Mouse (Mus musculus): Measurements from ENCODE around the gene Elmo1.
A peak's percentile ranks its signal among the peaks of the same experiment; 100 is the strongest.

Elmo1 gene

DNA sequence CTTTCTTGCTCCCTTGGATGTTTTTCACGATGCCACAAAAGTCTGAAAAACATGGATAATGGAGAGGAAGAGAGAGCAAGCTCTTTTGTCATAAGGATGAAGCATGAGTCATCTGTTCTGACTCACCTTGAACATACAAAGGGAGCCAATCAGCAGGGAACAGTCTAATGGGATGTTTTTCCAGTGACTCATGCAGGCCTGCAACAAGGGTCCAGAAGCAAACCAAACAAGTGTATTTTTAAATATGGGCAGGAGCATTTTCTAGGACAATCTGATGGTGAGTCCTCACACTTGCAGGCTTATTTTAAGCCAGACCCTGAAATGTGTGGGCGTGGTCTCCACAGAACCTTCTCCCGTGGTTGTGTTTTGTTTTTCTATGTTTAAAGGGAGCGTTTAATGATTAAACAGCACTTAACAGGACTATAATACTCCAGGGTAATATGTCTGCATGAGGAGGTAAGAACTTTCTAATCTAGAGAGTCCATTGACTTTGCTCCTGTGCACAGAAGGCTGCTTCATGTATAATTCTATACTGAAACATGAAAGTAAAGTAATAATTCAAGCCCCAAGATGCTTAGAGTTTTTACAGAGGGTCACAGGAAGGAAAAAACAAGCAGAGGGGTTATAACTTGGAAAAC, 342.9 kb downstream of the Elmo1 start:
- H3K27me3 ChIP-seq (ENCODE audit: control insufficient read depth, insufficient read depth, low read length, poor library complexity, severe bottlenecking): no peaks in the 10 kb centered on the region

DNA sequence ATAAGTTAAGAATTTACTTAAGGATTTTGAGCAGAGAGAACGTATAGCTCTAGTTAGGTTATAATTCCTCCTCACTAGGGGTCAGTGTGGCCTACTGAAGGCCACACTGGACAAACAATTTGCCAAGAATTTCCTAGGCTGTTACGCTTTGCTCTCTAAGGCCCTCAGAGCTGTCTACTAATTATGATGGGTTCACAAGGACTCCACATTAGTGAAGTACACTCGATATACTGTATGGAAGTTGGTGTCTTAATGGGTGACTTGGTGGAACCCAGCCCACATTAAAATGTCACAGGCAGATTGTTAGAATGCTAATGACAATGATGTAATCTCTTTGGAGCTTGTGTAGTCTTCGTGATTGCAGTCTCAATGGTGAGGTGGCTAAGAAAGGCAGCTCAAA, 343.7 kb downstream of the Elmo1 start:
- DNase-seq (ENCODE audit: low read depth, low spot score): no peak
- H3K36me3 ChIP-seq (ENCODE audit: control insufficient read depth, insufficient read depth, low read length, poor library complexity, severe bottlenecking): no peaks in the 10 kb centered on the region; the same call in 1 of the 2 replicates
- H3K27me3 ChIP-seq (ENCODE audit: control insufficient read depth, insufficient read depth, low read length, poor library complexity, severe bottlenecking): no peaks in the 10 kb centered on the region

More for the DNA sequence above, 342.9 kb downstream of the Elmo1 start:
- DNase-seq (ENCODE audit: low read depth, low spot score): no peak
- H3K36me3 ChIP-seq (ENCODE audit: control insufficient read depth, insufficient read depth, low read length, poor library complexity, severe bottlenecking): no peaks in the 10 kb centered on the region; the same call in 1 of the 2 replicates

DNA sequence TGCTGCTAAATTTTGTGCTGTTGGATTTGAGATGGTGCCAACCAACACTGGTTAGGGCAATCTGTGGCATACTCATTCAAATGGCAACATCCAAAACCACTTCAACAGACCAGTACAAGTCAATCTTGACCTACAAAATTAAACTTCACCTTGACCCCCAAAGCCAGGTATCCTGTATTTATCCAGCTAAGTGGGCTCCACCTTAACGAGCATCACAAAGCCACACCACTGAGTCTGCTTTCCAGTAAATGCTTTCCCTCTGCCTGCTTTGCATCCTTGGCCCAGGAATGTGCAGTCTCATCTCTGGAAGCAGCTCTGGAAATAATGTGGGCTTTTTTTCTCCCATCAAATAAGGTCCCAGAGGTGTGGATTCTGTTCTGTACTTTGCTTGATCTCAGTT, 349.1 kb downstream of the Elmo1 start:
- no peaks in the 10 kb centered on the region for H3K27me3 ChIP-seq (ENCODE audit: control insufficient read depth, insufficient read depth, low read length, poor library complexity, severe bottlenecking)
- DNase-seq (ENCODE audit: low read depth, low spot score): no peak
- peaks cover 4% of the 10 kb centered on the region; the same call in 1 of the 2 replicates for H3K36me3 ChIP-seq (ENCODE audit: control insufficient read depth, insufficient read depth, low read length, poor library complexity, severe bottlenecking)

DNA sequence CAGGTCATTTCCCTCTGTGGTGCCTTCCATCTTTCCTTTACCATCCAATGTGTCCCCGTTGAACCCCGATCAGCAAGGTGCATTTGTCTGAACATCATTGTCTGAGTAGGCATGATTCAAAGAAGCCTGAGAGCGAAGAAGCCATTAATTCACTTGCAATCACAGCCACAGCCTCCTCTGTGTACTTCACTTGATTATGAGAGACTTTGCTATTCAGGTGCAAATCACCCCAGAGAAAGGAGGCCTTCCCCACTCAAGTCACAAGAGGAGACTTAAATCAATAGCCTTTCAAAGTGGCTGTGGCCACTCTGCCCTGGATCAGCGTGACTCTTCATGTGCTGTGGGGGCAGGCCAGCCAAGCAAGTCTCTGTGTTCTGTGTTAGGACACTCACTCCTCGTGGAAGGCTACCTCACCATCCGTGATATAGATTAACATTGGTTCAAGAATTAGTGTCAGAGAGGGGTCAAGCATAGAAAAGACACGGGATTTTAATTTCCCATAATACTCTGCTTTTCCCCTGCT, 360.5 kb downstream of the Elmo1 start:
- no peak for DNase-seq (ENCODE audit: low read depth, low spot score)
- Histone ChIP-seq H3K27me3 (ENCODE audit: control insufficient read depth, insufficient read depth, low read length, poor library complexity, severe bottlenecking) (no peaks in the 10 kb centered on the region), H3K36me3 (ENCODE audit: control insufficient read depth, insufficient read depth, low read length, poor library complexity, severe bottlenecking) (peaks cover 3% of the 10 kb centered on the region; the same call in 1 of the 2 replicates)

DNA sequence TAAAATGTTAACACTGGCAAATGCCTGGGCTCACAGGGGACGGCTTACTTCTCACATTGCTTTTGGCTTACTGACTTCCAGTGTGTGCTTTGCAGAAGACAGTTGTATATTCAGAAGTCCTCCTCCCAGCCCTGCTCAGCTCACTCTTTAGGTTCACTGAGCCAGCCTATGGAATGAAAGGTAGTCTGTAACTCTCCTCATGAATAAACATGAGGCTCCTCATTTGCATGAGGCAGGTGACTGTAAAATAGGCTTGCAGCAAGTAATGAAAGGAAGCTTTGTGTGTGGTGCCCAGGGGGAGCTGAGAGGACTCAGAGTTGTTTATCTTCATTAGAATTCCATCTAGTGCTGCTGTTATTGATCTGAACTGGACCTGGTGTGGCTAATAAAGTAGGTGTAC, 364.0 kb downstream of the Elmo1 start:
- peak; percentile 3 for DNase-seq (ENCODE audit: low read depth, low spot score)
- H3K27me3 ChIP-seq (ENCODE audit: control insufficient read depth, insufficient read depth, low read length, poor library complexity, severe bottlenecking): no peaks in the 10 kb centered on the region
- H3K36me3 ChIP-seq (ENCODE audit: control insufficient read depth, insufficient read depth, low read length, poor library complexity, severe bottlenecking): peaks cover 3% of the 10 kb centered on the region; the same call in 1 of the 2 replicates

DNA sequence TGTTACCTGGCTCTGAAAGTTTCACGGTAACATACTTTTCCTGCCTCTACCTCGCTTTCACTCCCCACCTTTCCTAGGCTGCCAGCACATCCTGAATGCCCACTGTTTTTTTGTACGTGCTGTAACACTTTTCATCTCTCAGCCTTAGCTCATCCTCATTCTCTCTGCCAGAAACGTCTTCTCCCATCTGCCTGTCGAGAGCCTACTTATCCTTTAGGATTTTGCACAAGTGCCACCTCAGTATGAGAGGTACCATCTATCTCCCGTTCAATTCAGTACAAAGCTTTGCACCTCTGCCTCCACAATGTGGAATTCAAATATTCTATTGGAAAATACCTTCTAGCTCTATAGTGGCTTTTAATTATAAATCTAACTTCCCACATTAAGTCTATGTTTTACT, 369.7 kb downstream of the Elmo1 start:
- no peaks in the 10 kb centered on the region for H3K36me3 ChIP-seq (ENCODE audit: control insufficient read depth, insufficient read depth, low read length, poor library complexity, severe bottlenecking)
- no peak for DNase-seq (ENCODE audit: low read depth, low spot score)
- H3K27me3 ChIP-seq (ENCODE audit: control insufficient read depth, insufficient read depth, low read length, poor library complexity, severe bottlenecking): no peaks in the 10 kb centered on the region

DNA sequence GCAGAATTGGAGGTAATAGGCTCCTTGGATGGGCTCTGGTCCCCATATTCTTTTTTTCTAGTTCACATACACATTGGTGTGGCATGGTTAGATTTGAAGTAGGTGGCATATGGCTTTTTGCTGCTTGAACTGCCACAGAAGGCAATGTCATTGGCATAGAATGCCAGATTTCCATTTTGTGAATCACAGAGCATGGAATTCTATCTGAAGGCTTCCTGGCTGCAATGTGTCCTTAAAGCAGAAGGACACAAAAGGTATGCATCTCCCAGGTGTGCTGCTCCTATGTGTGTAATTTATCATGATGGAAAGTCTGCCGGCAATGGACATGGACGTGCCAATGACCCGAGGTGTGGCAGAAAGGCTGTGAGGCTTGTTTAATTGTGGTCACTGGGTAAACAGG, 371.2 kb downstream of the Elmo1 start:
- DNase-seq (ENCODE audit: low read depth, low spot score): no peak
- no peaks in the 10 kb centered on the region for H3K27me3 ChIP-seq (ENCODE audit: control insufficient read depth, insufficient read depth, low read length, poor library complexity, severe bottlenecking)
- no peaks in the 10 kb centered on the region for H3K36me3 ChIP-seq (ENCODE audit: control insufficient read depth, insufficient read depth, low read length, poor library complexity, severe bottlenecking)

DNA sequence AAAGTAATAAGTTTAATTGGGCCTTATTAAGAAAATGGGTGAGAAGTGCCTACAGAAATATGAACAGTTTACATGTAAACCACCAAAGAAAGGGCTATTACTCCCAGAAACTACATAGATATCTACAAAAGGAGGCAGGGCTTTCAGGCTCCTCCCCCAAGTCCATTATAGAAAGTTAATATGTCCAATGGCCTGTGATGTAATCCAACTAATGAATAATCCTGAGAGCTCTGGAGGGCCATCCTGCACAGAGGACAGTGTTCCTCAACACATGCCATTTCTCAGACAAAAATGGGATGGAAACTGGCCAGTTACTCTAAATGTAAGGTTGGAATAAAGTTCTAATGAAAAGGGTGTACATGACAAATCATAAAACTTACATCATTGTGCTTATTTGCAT, 373.8 kb downstream of the Elmo1 start:
- Histone ChIP-seq H3K36me3 (ENCODE audit: control insufficient read depth, insufficient read depth, low read length, poor library complexity, severe bottlenecking) (peaks cover 2% of the 10 kb centered on the region; the same call in 1 of the 2 replicates), H3K27me3 (ENCODE audit: control insufficient read depth, insufficient read depth, low read length, poor library complexity, severe bottlenecking) (no peaks in the 10 kb centered on the region)
- DNase-seq (ENCODE audit: low read depth, low spot score): no peak

DNA sequence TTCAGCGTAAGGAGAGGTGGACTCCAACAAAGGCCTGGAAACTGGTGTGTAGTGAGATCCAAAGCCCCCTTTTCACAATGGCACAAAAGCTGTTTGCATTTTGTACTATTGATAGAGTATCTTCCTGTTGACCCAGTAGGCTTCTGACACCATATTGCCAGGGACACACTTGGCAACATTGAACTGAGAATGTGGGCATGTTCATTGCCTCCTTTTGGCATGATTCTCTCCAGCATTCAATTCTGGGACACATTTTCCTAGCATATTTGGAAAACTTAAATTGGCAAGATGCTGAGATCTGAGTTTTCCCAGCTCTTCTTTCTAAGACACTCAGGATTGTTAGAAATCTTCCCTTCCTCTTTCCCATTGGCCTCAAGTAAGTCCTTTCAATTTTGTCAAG, 377.0 kb downstream of the Elmo1 start:
- DNase-seq (ENCODE audit: low read depth, low spot score): no peak
- Histone ChIP-seq H3K36me3 (ENCODE audit: control insufficient read depth, insufficient read depth, low read length, poor library complexity, severe bottlenecking) (peaks cover 2% of the 10 kb centered on the region; the same call in 1 of the 2 replicates), H3K27me3 (ENCODE audit: control insufficient read depth, insufficient read depth, low read length, poor library complexity, severe bottlenecking) (no peaks in the 10 kb centered on the region)

DNA sequence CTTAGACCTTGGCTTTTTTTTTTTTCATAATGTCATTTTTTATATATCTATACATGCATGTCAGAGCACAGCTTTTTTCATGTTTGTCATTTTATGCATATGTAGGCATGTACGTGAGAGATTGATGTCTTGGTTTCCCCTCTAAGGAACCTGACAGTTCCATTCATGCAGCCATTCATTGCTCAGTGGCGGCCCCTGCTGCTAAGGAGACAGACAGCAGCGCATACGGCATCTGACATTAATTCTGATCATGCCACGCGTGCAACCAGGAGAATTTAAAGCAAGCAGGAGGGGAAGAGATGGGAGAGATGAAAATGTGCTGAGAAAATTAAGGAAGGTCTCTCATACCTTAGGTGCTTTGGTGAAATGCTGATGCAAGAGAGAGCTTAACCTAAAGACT, 381.3 kb downstream of the Elmo1 start:
- peak; percentile 54 for DNase-seq (ENCODE audit: low read depth, low spot score)
- Histone ChIP-seq H3K36me3 (ENCODE audit: control insufficient read depth, insufficient read depth, low read length, poor library complexity, severe bottlenecking) (peaks cover 2% of the 10 kb centered on the region; the same call in 1 of the 2 replicates), H3K27me3 (ENCODE audit: control insufficient read depth, insufficient read depth, low read length, poor library complexity, severe bottlenecking) (no peaks in the 10 kb centered on the region)

DNA sequence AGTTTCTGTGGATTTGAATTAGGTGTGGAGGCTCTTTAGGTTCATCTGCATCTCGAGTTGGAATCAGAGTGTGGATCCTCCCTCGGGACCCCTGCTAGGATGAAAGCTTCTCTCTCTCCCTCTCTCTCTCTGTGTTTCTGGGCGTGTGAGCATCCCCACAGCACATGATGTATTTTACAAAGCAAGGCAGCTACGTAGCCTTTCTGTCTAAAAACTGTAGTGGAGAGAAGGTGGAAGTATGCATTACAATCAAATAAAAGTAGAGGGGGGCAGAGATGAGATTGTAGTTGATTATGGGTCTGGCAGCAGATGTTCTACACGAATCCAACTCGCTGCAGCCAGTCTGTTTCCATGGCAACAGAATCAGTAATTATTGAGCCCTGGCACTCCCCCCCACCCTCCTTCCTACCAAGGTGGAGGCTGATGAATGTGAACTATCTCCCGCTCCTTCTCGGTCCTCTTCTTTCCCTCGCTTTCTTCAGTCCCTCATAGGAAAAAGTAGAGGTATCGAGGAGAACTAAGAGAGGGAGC, 382.0 kb downstream of the Elmo1 start:
- Histone ChIP-seq H3K36me3 (ENCODE audit: control insufficient read depth, insufficient read depth, low read length, poor library complexity, severe bottlenecking) (0 out of 2 replicates have a peak, but pooled peaks cover 2% of the 10 kb centered on the region), H3K27me3 (ENCODE audit: control insufficient read depth, insufficient read depth, low read length, poor library complexity, severe bottlenecking) (no peaks in the 10 kb centered on the region)
- DNase-seq (ENCODE audit: low read depth, low spot score): no peak

DNA sequence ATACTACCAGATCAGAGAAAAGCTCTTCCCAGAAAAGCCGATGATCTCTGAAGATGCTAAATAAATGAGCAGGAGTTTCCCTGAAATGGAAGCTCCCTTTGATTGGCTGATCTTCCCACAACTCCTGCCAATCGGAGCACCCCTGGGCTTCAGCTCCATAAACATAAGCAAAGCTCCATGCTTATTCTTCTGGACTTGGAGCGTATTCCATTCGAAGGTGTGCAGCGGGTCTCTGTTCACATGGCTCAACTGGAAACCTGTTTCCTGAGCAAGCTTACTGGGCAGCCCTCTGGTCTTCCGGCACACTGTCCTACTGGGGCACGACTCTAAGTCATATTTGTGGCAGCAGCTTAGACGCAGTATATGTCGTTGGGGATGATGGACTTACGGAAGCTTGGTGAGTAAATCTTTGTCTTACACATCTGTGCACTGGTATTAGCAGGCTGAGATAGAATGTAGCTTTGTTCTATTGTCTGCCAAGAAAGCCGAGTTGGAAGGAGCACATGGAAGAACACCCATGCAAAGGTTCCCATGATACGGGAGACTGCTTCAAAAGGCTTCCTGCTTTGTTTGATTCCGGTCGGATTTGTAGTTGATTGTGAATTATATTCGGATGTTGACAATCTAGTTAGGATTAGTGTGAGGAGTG, 382.6 kb downstream of the Elmo1 start:
- no peaks in the 10 kb centered on the region for H3K36me3 ChIP-seq (ENCODE audit: control insufficient read depth, insufficient read depth, low read length, poor library complexity, severe bottlenecking)
- H3K27me3 ChIP-seq (ENCODE audit: control insufficient read depth, insufficient read depth, low read length, poor library complexity, severe bottlenecking): no peaks in the 10 kb centered on the region
- no peak for DNase-seq (ENCODE audit: low read depth, low spot score)

DNA sequence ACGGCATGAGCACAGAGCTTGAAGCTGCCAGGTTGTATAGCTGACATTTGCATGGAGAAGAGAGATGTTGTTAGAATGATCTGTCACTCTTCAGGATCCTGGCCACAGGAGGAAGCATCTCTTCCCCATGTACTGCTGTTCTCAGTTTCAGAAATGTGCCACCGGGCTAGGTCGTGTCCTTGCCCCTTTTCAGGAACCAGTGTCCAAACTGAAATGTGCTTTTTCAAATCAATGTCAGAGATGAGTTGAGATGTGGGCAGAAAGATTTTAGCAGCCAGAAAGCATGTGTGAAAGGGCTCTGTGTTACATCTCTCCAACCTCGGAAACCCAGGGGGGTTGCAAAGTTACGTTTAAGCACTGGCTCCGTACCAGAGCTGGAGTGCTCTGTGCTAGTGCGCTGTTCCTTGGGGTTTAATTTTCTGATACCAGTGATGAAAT, 383.3 kb downstream of the Elmo1 start:
- Histone ChIP-seq H3K36me3 (ENCODE audit: control insufficient read depth, insufficient read depth, low read length, poor library complexity, severe bottlenecking) (no peaks in the 10 kb centered on the region), H3K27me3 (ENCODE audit: control insufficient read depth, insufficient read depth, low read length, poor library complexity, severe bottlenecking) (no peaks in the 10 kb centered on the region)
- no peak for DNase-seq (ENCODE audit: low read depth, low spot score)

DNA sequence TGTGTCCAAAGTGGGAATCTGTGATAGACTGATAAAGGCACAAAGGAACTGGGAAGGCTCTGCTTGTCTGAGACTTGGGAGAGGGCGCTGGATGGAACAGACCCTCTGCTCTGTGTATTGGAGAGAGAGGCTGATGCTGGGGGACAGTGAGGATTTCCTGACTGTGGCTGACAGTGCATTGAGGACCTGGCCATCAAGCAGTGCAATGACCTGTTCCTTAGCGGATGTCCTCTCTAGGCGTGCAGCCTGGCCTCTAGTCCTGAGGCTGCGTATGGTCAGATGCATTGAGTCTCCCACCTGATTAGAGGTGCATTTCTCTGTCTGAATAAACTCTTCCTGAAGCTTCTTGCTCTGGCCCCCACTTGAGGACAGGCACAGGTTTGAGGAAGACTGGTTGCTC, 384.2 kb downstream of the Elmo1 start:
- DNase-seq (ENCODE audit: low read depth, low spot score): no peak
- Histone ChIP-seq H3K27me3 (ENCODE audit: control insufficient read depth, insufficient read depth, low read length, poor library complexity, severe bottlenecking) (no peaks in the 10 kb centered on the region), H3K36me3 (ENCODE audit: control insufficient read depth, insufficient read depth, low read length, poor library complexity, severe bottlenecking) (no peaks in the 10 kb centered on the region)

DNA sequence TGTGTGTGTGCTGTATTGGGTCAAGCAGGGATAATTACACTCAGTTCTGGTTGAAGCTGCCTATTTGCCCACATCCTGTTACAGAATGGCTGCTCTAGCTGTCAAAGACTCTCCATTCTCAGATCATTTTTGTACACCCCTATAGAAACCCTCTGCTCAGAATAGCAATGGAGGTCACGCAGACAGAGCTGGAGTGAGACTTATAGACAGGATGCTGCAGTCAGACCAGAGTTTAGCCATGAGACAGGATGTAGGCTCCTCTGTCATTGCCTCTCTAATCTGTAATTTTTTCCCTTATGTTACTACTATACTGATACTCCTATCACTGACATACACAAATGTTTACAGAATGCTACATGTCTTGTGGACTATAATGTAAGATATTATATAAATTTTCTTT, 391.4 kb downstream of the Elmo1 start:
- Histone ChIP-seq H3K27me3 (ENCODE audit: control insufficient read depth, insufficient read depth, low read length, poor library complexity, severe bottlenecking) (no peaks in the 10 kb centered on the region), H3K36me3 (ENCODE audit: control insufficient read depth, insufficient read depth, low read length, poor library complexity, severe bottlenecking) (no peaks in the 10 kb centered on the region)
- DNase-seq (ENCODE audit: low read depth, low spot score): no peak
